Mouse (Mus musculus): ENCODE measurements at regions not wholly inside any gene's neighbourhood (a gene's known extent, or its start where the extent isn't known, plus 50 kb on each side); places are given as distances from the start of the nearest gene placed in this dataset.

GRCm38 (mm10) chr7:51790690-51791560, 70.9 kb upstream of the Gas2 start:
- Histone ChIP-seq H3K36me3 (ENCODE audit: insufficient read depth, low read length) (no peaks in the 10 kb centered on the region), H3K9ac (replicated peaks; ENCODE audit: low read length) (peak overlapping the region; percentile 33; the same call in 1 of the 2 replicates), H3K9me3 (ENCODE audit: low read length) (no peaks in the 10 kb centered on the region), H3K27me3 (ENCODE audit: insufficient read depth, low read length) (no peaks in the 10 kb centered on the region), H3K27ac (peak overlapping the region; percentile 69), H3K4me1 (ENCODE audit: insufficient read depth, low read length) (no peaks in the 10 kb centered on the region), H3K4me3 (ENCODE audit: low read length) (0 out of 2 replicates have a peak overlapping the region, but pooled peaks have one; percentile 8), H3K4me2 (ENCODE audit: low read depth, low read length) (peak overlapping the region; percentile 40)
- 26% methylated on average over 17 of the region's 17 CpGs for WGBS
- no peak for TF ChIP-seq CTCF (IDR thresholded peaks at IDR 0.05; ENCODE audit: low read depth)
- ATAC-seq (peak; percentile 83), DNase-seq (ENCODE audit: low spot score) (peak; percentile 83)

- H3K27me3 ChIP-seq (ENCODE audit: insufficient read depth, low read length) = no peaks in the 10 kb centered on the region
- no peaks in the 10 kb centered on the region for H3K36me3 ChIP-seq (ENCODE audit: insufficient read depth, low read length)
- H3K9ac ChIP-seq (replicated peaks; ENCODE audit: low read length) = peak overlapping the region; percentile 33; the same call in 1 of the 2 replicates
- no peaks in the 10 kb centered on the region for H3K4me1 ChIP-seq (ENCODE audit: insufficient read depth, low read length)
- H3K27ac ChIP-seq = peak overlapping the region; percentile 69; the same call in 1 of the 2 replicates
- no peak for DNase-seq (ENCODE audit: low spot score)
- TF ChIP-seq CTCF (IDR thresholded peaks at IDR 0.05; ENCODE audit: low read depth) = no peak
- peak; percentile 30; the same call in 1 of the 2 replicates for ATAC-seq
- peak overlapping the region; percentile 40 for H3K4me2 ChIP-seq (ENCODE audit: low read depth, low read length)
- WGBS = 42% methylated on average over 3 of the region's 3 CpGs
- H3K9me3 ChIP-seq (ENCODE audit: low read length) = no peaks in the 10 kb centered on the region
- no peak overlapping the region for H3K4me3 ChIP-seq (ENCODE audit: low read length)
Observed at GRCm38 (mm10) chr7:51791561-51791863, 70.3 kb upstream of the Gas2 start.

Data from hindbrain, postnatal 0 days (tissue).